Mouse (Mus musculus): ENCODE results near the gene Mad1l1. TPM values are rescaled to one million over a fixed set of nuclear protein-coding genes. Genes with fewer than 3 reads are reported as not detected.

Gene Mad1l1
- polyA plus RNA-seq, 1 experiment from 2014 or later = 56.2 TPM

GRCm38 (mm10) chr5:140307602-140308001 is 13.8 kb downstream of the Mad1l1 start:
- Histone ChIP-seq H3K9me3 (no peaks in the 10 kb centered on the region), H3K4me3 (no peak overlapping the region), H3K36me3 (peaks cover 98% of the 10 kb centered on the region), H3K27me3 (ENCODE audit: insufficient read depth, poor library complexity, severe bottlenecking) (no peaks in the 10 kb centered on the region), H3K4me1 (replicated peaks) (no peaks in the 10 kb centered on the region), H3K27ac (no peak overlapping the region)
- WGBS = 91% methylated on average over 14 of the region's 14 CpGs
- DNase-seq (ENCODE audit: low spot score) = no peak

GRCm38 (mm10) chr5:140306016-140306415 is 15.3 kb downstream of the Mad1l1 start:
- no peaks in the 10 kb centered on the region for H3K27me3 ChIP-seq (ENCODE audit: insufficient read depth, poor library complexity, severe bottlenecking)
- no peaks in the 10 kb centered on the region for H3K4me1 ChIP-seq (replicated peaks)
- H3K9me3 ChIP-seq = no peaks in the 10 kb centered on the region
- H3K4me3 ChIP-seq = no peak overlapping the region
- peaks cover 99% of the 10 kb centered on the region for H3K36me3 ChIP-seq
- DNase-seq (ENCODE audit: low spot score) = no peak
- WGBS = 90% methylated on average over 8 of the region's 8 CpGs
- H3K27ac ChIP-seq = no peak overlapping the region

- no peaks in the 10 kb centered on the region for H3K9me3 ChIP-seq
- 86% methylated on average over 4 of the region's 4 CpGs for WGBS
- peaks cover 94% of the 10 kb centered on the region for H3K36me3 ChIP-seq
- no peak for DNase-seq (ENCODE audit: low spot score)
- no peak overlapping the region for H3K27ac ChIP-seq
- H3K4me3 ChIP-seq = no peak overlapping the region
- no peaks in the 10 kb centered on the region for H3K27me3 ChIP-seq (ENCODE audit: insufficient read depth, poor library complexity, severe bottlenecking)
- H3K4me1 ChIP-seq (replicated peaks) = no peaks in the 10 kb centered on the region
Observed at GRCm38 (mm10) chr5:140298291-140298690, 23.1 kb downstream of the Mad1l1 start.

- DNase-seq (ENCODE audit: low spot score) = peak; percentile 37
- Histone ChIP-seq H3K9me3 (no peaks in the 10 kb centered on the region), H3K4me3 (no peak overlapping the region), H3K27me3 (ENCODE audit: insufficient read depth, poor library complexity, severe bottlenecking) (no peaks in the 10 kb centered on the region), H3K4me1 (replicated peaks) (0 out of 2 replicates have a peak, but pooled peaks cover 7% of the 10 kb centered on the region), H3K36me3 (peaks cover 89% of the 10 kb centered on the region), H3K27ac (no peak overlapping the region)
- 83% methylated on average over 1 of the region's 1 CpGs for WGBS
Observed at GRCm38 (mm10) chr5:140292152-140292551, 29.2 kb downstream of the Mad1l1 start.

GRCm38 (mm10) chr5:140289161-140289560 is 32.2 kb downstream of the Mad1l1 start:
- H3K4me1 ChIP-seq (replicated peaks) = 0 out of 2 replicates have a peak, but pooled peaks cover 7% of the 10 kb centered on the region
- WGBS = 96% methylated on average over 2 of the region's 2 CpGs
- H3K27me3 ChIP-seq (ENCODE audit: insufficient read depth, poor library complexity, severe bottlenecking) = no peaks in the 10 kb centered on the region
- H3K36me3 ChIP-seq = peaks cover 88% of the 10 kb centered on the region
- no peak overlapping the region for H3K4me3 ChIP-seq
- H3K9me3 ChIP-seq = no peaks in the 10 kb centered on the region
- H3K27ac ChIP-seq = no peak overlapping the region
- no peak for DNase-seq (ENCODE audit: low spot score)

GRCm38 (mm10) chr5:140288287-140288686 is 33.1 kb downstream of the Mad1l1 start:
- no peak for DNase-seq (ENCODE audit: low spot score)
- H3K9me3 ChIP-seq = no peaks in the 10 kb centered on the region
- peaks cover 85% of the 10 kb centered on the region for H3K36me3 ChIP-seq
- no peak overlapping the region for H3K27ac ChIP-seq
- 0 out of 2 replicates have a peak, but pooled peaks cover 7% of the 10 kb centered on the region for H3K4me1 ChIP-seq (replicated peaks)
- H3K4me3 ChIP-seq = no peak overlapping the region
- 90% methylated on average over 3 of the region's 3 CpGs for WGBS
- H3K27me3 ChIP-seq (ENCODE audit: insufficient read depth, poor library complexity, severe bottlenecking) = no peaks in the 10 kb centered on the region

- no peaks in the 10 kb centered on the region for H3K27me3 ChIP-seq (ENCODE audit: insufficient read depth, poor library complexity, severe bottlenecking)
- no peaks in the 10 kb centered on the region for H3K4me1 ChIP-seq (replicated peaks)
- no peak for DNase-seq (ENCODE audit: low spot score)
- WGBS = 84% methylated on average over 2 of the region's 2 CpGs
- H3K27ac ChIP-seq = no peak overlapping the region
- H3K4me3 ChIP-seq = no peak overlapping the region
- H3K9me3 ChIP-seq = no peaks in the 10 kb centered on the region
- peaks cover 69% of the 10 kb centered on the region for H3K36me3 ChIP-seq
Observed at GRCm38 (mm10) chr5:140284761-140285160, 36.6 kb downstream of the Mad1l1 start.

- H3K36me3 ChIP-seq = peaks cover 69% of the 10 kb centered on the region
- no peaks in the 10 kb centered on the region for H3K4me1 ChIP-seq (replicated peaks)
- H3K9me3 ChIP-seq = no peaks in the 10 kb centered on the region
- H3K27me3 ChIP-seq (ENCODE audit: insufficient read depth, poor library complexity, severe bottlenecking) = no peaks in the 10 kb centered on the region
- WGBS = 90% methylated on average over 2 of the region's 2 CpGs
- H3K4me3 ChIP-seq = no peak overlapping the region
- no peak for DNase-seq (ENCODE audit: low spot score)
- no peak overlapping the region for H3K27ac ChIP-seq
Observed at GRCm38 (mm10) chr5:140284011-140284410, 37.3 kb downstream of the Mad1l1 start.

- Histone ChIP-seq H3K4me1 (replicated peaks) (no peaks in the 10 kb centered on the region), H3K4me3 (no peak overlapping the region), H3K36me3 (peaks cover 68% of the 10 kb centered on the region), H3K27me3 (ENCODE audit: insufficient read depth, poor library complexity, severe bottlenecking) (no peaks in the 10 kb centered on the region), H3K27ac (no peak overlapping the region), H3K9me3 (no peaks in the 10 kb centered on the region)
- DNase-seq (ENCODE audit: low spot score) = no peak
- 94% methylated on average over 3 of the region's 3 CpGs for WGBS
Observed at GRCm38 (mm10) chr5:140282900-140283299, 38.5 kb downstream of the Mad1l1 start.

- H3K27ac ChIP-seq = no peak overlapping the region
- H3K4me3 ChIP-seq = no peak overlapping the region
- no peaks in the 10 kb centered on the region for H3K9me3 ChIP-seq
- no peaks in the 10 kb centered on the region for H3K27me3 ChIP-seq (ENCODE audit: insufficient read depth, poor library complexity, severe bottlenecking)
- WGBS = 82% methylated on average over 8 of the region's 8 CpGs
- peaks cover 69% of the 10 kb centered on the region for H3K36me3 ChIP-seq
- H3K4me1 ChIP-seq (replicated peaks) = no peaks in the 10 kb centered on the region
- no peak for DNase-seq (ENCODE audit: low spot score)
Observed at GRCm38 (mm10) chr5:140282376-140282775, 39.0 kb downstream of the Mad1l1 start.

- Histone ChIP-seq H3K36me3 (peaks cover 72% of the 10 kb centered on the region), H3K4me1 (replicated peaks) (no peaks in the 10 kb centered on the region), H3K27me3 (ENCODE audit: insufficient read depth, poor library complexity, severe bottlenecking) (no peaks in the 10 kb centered on the region), H3K27ac (no peak overlapping the region), H3K4me3 (no peak overlapping the region), H3K9me3 (no peaks in the 10 kb centered on the region)
- DNase-seq (ENCODE audit: low spot score) = no peak
- 84% methylated on average over 9 of the region's 9 CpGs for WGBS
Observed at GRCm38 (mm10) chr5:140280205-140280604, 41.1 kb downstream of the Mad1l1 start.

GRCm38 (mm10) chr5:140276779-140277178 is 44.6 kb downstream of the Mad1l1 start:
- H3K4me1 ChIP-seq (replicated peaks) = no peaks in the 10 kb centered on the region
- peaks cover 67% of the 10 kb centered on the region for H3K36me3 ChIP-seq
- no peak overlapping the region for H3K27ac ChIP-seq
- H3K9me3 ChIP-seq = no peaks in the 10 kb centered on the region
- WGBS = 86% methylated on average over 6 of the region's 6 CpGs
- H3K27me3 ChIP-seq (ENCODE audit: insufficient read depth, poor library complexity, severe bottlenecking) = no peaks in the 10 kb centered on the region
- no peak overlapping the region for H3K4me3 ChIP-seq
- no peak for DNase-seq (ENCODE audit: low spot score)

GRCm38 (mm10) chr5:140270976-140271685 is 50.2 kb downstream of the Mad1l1 start:
- DNase-seq (ENCODE audit: low spot score) = no peak
- no peak overlapping the region for H3K27ac ChIP-seq
- no peak overlapping the region for H3K4me3 ChIP-seq
- WGBS = 87% methylated on average over 5 of the region's 5 CpGs
- peaks cover 53% of the 10 kb centered on the region for H3K36me3 ChIP-seq
- H3K9me3 ChIP-seq = no peaks in the 10 kb centered on the region
- no peaks in the 10 kb centered on the region for H3K4me1 ChIP-seq (replicated peaks)
- no peaks in the 10 kb centered on the region for H3K27me3 ChIP-seq (ENCODE audit: insufficient read depth, poor library complexity, severe bottlenecking)
